Mouse (Mus musculus) forelimb bud, embryonic 11.5 days (tissue): Measurements from ENCODE around the gene Fam71b.
"Not testable (repeated sequence)": the region's sequence is repeated elsewhere in the genome, so short reads cannot be mapped to it uniquely, and the experiment has no call there.

Experiments used
- DNase-seq: peaks from one replicate; pipeline ENCODE4 v3.0.0-alpha.2; 2012; ENCODE audit warnings: low read depth, low spot score

Gene Fam71b

DNA sequence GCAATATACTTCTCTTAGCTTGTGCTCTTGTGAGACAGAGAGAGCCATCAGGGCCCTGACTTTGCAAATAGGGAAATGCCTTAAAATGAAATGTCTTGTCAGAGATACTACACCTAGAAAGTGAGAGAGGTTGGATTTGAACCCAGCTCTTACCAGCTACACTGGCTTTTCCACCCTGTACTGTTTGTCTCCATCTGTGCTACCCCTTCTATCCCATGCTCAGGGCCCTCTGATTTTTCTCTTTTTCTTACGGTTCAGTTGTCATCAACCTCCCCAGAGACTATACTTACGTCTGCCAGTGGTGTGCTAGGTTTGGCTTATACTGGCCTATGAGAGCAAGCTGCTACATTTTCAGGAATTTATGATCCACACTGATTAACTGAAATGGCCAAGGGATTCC, 11.4 kb upstream of the Fam71b start:
- DNase-seq, result no peak

DNA sequence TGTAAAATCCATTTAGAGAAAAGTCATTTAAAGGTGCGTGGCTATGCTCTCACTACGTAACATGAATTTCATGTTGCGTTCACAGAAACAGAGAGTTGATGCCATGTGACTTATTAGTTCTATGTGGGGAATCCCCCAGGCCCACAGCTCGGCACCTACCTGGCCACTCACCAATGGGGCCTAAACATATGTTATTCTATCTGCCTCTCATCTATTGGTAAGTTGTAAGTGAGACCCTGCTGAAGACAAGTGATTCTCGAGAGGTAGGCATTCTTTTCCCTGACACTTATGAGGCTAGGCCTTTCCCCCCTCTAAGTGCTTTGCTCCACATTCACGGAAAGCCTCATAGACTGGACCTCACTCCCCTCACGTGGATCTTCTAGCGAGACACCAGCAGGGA, 9.8 kb upstream of the Fam71b start:
- DNase-seq, result no peak

DNA sequence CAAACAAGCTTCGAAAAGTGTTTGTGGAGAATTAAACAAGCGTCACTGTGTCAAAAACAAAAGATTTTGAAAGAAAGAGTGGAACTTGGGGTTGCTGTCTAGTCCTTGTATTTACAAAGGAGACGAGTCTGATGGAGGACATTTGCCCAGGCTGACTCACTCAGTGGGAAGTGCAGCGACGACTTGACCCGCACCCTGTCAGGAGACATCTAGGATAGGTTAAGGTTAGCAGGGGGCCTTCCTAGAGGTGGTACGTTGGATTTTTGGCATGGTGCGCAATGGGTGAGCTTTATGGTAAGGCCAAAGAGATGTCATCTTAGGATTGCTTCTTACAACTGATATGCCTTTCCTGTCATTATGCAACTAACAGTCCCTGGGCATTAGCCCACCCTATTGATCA, 9.3 kb upstream of the Fam71b start:
- DNase-seq, result no peak

DNA sequence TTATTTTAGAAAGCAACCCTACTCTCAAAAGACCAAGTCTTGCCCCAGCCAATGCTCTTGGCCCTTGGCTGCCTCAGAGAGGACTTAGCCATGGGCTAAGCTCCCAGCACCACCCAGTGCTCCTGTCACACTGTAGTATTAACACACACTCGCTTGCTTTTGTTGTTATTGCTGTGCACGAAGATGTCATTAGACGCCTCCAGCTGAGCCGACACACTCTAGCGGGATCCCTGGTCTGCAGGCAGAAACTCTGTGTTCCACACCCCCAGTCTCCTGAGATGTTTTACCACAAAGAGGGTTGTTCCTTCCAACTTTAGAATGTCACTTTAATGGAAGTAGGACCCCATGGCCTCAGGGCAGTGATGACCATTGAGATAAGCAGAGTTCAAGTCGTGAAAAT, 7.9 kb upstream of the Fam71b start:
- no peak for DNase-seq

DNA sequence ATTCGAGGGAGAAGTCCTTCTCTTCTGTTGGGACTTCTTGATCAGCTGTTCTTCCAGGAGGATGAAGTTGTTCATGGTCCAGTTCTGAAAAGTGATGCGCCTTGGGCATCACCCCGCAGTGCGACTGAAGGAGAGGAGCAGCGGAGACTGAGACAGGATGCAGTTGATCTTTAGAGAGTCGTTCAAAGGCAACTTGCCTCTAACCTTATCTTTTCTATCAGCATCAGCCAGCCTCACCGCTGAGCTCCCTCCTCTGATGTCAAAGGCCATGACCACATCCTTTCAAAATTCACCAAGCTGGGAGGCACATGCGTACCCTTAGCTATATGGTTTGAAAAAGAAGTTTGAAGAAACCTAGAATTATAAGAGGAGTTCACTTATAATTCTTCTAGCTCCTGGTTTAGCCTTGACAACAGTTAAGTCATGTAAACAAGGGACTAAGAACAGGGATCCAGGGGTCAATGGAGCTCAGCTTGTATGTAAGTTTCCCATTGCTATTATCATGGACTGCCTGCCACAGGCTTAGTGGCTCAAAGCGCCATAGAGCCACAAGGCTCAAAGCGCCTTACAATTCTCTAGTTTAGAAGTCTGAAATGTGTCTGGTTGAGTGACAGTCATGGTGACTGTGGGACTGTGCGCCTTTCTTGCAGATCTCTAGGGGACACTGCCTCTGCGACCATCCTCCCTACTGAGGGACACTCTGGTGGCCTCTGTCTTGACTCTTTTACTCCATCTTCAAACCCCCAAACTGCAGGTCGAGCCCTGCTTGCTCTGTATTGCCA, 6.8 kb upstream of the Fam71b start, which contains the start of gene Itk:
Gene Itk, minus strand, starts transcription at position 180 of the 782 bp plus-strand sequence.
- no peak for DNase-seq

DNA sequence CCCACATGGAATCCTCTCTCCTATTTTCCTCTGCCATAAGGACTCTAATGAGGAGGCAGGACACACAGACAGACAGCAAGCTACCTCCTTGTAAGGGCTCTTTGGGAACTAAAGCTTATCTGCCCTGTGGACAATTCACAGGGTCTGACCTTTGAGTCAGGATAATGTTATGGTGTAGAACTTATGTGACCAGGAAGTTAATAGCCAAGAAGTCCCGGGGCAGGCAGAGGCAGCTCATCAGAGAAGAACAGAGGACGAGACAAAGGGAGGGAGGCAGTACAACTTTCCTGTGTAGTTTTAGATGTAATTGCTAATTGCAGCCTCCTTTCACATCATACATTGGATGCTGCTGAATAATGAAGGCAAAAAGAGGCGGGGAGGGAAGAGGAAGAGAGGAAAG, 5.7 kb upstream of the Fam71b start:
- DNase-seq, result no peak

DNA sequence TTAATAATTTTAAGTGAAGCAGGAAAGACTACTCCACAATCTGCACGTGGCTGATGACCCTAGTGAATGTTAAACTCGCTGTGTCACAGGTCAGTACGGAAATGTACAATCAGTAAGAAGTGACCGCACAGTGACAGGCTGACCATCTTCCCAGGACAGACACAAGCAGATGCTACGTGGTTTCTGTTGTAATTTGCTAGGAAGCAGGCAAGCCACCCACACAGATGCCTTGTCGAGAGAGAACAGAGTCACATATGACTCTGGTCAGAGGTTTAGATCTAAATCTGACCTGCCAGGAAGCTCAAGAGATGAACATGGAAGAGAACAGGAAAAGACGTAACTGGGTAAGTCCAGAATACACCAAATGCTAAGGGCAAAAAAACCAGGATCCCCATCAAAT, 3.5 kb upstream of the Fam71b start:
- DNase-seq, result no peak

DNA sequence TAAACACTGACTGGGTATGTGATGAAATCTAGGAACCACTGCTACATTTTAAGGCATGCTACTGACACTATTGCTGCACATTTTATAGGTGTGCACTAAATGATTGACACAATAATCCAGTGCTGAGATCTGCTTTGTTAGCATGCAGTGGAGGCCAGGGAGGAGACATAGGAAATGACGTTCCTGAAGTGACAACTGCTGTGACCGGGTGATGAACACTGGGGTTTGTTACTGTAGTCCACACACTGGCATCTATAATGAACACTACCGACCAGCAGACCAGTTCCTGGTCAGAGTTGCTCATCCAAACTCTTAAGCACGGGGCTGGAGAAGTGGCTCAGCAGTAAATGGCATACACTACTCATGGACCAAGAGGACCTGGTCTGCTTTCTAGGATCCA, 2.9 kb upstream of the Fam71b start:
- no peak for DNase-seq

DNA sequence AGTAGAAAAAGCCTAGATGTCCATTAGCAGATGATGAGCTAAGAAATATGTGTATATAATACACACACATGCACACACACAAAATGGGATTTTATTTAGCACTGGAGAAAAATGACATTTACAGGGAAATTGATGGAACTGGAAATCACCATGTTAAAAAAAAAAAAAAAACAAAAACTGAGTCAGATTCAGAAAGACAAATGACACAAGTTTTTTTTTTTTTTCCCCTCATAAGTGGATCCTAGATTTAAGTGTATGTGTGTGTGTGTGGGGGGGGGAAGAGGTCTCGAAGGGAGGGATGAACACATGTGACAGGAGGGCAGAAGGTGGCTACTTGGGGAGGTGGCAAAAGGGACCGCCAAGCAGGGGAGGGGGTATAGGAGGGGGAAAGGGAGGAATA, 1.3 kb upstream of the Fam71b start:
- no peak for DNase-seq

DNA sequence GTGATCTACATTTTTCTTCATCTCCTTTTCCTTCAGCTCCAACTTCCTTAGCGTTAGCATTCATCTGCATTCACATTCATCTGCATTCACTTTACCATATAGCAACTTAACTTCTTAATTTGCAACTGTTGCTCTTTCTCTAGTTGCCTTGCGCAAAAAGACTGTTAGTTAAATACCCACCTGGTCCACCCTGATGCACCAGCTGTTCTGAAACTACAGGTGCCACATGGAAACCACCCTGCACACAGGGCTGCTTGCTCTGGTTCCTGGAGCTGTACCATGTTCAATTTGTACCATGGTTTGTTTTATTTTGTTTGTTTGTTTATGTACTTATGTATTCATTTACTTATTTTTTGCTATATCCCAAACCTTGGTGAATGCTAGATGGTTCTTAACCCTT, 661 bp upstream of the Fam71b start:
- DNase-seq, result no peak

DNA sequence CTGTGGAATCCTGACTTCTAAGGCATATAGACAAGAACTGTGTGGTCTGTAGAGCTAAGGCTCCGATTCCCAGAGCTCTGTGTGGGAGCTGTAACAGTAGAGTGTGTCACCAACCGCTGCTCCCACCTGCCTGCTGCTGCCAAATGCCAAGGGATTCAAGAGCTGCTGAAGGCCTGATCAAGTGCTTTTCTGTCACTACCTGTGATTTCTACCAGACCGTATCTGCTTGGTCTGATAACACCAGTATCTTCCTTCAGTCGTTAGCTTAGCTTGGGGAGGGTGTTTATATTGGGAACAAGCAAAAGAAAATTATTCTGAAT, 461 bp downstream of the Fam71b start:
- no peak for DNase-seq

DNA sequence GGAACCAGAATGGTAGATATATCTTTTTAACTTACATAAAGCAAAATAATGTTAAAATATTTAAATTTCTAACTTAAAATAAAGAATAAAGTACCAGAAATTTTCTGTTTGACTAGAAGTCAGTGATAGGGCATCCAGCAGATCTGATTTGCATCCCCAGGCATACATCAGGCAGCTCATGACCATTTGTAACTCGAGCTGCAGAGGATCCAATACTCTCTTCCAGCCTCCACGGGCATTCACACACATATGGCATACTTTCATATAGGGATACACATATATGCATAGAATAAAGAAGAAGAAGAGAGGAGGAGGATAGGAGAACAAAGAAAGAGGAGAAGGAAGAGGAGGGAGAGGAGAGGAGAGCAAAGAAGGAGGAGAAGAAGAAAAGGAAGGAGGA, 1.5 kb downstream of the Fam71b start:
- no peak for DNase-seq

DNA sequence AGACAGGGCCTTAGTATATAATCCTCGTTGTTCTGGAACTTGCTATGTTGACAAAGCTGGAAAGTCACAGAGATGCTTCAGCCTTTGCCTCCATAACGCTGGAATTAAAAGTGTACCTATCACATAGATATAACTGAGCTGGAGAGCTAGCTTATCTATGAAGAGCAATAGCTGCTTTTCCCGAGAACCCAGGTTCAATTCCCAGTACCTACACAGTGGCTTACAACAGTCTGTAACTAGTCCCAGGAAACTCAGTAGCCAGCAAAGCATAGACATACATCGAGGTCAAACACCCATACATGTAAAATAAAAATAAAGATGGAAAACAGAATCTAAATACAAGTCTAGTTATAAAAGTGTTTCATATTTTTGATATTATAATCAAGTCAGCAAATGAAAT, 2.1 kb downstream of the Fam71b start:
- no peak for DNase-seq

DNA sequence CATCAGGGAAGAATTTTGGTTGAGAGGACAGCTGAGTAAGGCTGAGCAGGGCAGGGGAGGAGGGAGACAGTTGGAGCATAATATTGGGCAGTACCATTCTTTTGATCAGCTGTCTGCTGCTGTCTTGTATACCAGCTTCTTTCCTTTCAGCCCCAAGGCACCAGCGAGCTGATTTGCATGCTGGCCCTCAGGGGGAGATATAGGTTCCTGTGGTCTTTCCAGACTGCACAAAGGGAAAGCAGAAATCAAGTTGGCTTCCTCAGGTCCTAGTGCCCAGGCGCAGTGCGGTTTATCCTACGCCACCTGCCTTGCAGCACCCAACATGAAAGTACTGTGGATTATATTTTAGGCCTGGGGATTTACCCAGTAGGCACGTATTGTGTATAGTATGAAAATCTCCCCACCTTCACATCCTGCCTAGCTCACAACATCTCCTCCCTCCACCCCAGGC, 2.6 kb downstream of the Fam71b start:
- DNase-seq, result no peak

DNA sequence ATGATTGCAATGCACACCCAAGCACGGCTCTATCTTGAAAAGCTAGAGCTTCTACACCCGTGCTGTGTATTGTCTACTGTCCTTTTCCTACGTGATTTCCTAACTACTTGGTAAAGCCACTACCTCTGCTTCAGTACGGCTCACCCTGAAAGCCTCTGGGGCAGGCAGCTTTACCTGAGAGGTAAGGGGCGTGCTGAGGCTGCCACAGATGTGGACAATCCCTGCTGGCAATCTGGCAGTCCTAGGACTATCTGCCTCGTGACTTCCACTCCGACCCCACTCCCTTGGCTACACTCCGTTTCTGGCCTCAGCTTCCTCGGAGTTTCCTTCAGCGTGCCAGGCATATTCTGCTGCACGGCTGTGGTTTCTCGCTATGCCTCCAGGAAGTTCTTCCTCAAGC, 5.2 kb downstream of the Fam71b start:
- no peak for DNase-seq

DNA sequence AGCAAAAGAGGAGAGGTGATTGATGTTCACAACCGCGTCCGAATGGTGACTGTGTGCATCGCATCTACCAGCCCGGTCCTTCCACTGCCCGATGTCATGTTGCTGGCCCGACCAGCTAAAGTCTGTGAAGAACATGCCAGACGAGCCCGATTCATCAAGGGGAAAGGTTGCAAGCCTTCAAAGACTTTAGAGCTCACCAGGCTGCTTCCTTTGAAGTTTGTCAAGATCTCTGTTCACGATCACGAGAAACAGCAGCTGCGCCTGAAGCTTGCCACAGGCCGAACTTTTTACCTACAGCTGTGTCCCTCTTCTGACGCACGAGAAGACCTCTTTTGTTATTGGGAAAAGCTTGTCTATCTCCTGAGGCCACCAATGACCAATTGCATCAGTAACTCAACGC, 8.6 kb downstream of the Fam71b start:
- DNase-seq, result no peak

DNA sequence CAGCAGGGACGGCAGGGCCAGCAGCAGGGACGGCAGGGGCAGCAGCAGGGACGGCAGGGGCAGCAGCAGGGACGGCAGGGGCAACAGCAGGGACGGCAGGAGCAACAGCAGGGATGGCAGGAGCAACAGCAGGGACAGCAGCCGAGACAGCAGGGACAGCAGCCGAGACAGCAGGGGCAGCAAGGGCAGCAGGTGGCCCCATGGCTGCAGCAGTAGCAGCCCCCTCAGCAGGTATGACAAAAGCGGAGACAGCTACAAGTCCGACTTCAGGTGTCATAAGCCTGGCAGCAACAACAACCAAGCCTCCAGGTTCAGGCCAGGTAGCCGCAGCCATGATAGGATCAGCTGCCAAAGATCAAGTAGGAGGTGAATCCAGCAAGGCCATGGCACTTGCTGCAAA, 10.4 kb downstream of the Fam71b start:
- no peak for DNase-seq

DNA sequence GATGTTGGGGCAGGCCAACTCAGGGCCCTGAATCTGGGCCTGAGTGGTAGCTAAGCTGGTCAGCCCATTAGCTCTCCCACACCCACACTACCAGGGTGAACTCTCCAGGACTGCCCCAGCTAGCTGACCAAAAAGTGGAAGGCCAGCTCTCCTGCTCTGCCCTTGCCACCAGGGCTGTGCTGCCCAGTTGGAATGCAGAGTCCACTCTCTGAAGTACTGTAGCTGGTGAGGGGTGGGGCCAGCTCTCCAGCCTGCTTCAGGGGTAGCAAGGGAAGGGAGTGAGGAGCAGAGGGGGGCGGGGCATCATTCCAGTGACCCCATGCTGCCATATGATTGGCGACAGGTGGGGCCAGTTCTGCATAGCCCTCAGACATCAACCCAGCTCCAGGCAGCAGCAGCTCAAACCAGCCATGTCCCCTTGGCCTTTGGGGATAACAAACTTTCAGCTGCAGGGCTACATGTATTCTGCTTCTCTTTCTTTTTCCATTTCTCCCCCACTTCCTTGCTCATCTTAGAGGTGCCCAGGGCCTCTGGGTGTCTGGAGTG, 13.7 kb downstream of the Fam71b start:
- no peak for DNase-seq

DNA sequence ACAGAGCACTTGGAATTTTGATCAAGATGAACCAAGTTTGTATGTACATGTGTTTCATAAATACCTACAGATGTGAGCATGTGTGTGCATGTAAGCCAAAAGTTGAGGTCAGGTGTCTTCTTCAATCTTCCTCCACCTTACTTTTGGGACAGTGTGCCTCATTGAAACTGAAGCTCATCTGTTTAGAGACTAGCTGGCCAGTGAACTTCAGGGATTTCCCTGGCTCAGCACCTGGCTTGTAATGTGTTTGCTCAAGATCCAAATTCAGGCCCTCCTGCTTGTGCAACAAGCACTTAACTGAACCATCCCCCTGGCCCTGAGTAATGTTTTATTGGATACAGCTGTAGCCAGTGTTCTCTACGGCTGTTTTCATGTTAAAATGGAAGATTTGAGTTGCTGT, 22.1 kb downstream of the Fam71b start:
- peak; percentile 48 for DNase-seq

DNA sequence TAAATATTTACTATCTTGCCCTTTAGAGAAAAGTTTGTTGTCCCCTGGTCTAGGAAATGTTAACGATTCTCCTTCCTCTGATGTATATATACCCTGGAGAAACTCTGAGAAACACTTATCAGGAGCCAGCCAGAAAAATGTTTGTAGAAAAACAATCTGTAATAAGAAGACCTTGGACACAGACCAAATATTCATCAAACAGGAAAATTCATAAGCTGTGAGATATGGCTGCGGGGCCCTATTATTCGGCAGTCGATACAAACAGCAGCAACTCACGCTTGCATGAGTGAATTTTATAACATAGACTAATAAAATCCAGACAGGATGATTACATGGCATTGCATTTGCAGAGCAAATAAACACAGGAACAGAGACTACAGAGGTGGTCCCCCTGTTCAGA, 22.5 kb downstream of the Fam71b start:
- no peak for DNase-seq

DNA sequence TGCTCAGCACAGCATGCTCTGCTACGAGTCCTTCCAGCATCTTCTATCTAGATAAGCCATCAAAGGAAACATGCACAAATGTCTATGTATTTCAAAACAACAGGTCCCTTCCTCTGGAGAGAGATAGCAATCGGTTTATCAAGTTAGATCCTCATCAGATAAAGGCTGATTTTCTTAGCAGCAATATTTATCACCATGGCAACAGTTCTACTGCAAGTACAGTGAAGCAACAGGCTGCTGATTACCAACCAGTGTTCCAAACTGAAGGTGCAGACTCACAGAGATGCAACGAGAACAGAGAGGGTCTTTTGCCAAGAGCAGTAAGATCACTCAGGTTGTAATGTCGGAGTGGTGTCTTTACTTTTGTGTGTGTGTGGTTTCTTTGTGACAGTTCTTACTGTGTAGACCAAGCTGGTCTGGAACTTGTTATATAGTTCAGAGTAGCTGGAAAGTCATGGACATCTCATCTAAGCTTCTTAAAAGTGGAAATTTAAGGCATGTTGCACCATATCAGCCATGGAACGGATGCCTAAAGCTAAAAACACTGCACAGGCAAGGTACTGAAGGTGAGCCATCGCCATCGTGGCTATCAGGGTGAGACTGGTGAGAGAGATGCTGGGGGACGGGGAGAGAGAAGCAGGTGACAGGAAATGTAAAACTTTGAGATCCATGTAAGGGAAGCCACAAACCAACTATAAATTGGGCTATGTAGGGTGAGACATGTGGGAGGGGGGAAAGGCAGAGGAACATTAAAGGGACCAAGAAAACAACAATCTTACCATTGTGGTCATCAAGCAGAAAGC, 24.9 kb downstream of the Fam71b start:
- no peak for DNase-seq

DNA sequence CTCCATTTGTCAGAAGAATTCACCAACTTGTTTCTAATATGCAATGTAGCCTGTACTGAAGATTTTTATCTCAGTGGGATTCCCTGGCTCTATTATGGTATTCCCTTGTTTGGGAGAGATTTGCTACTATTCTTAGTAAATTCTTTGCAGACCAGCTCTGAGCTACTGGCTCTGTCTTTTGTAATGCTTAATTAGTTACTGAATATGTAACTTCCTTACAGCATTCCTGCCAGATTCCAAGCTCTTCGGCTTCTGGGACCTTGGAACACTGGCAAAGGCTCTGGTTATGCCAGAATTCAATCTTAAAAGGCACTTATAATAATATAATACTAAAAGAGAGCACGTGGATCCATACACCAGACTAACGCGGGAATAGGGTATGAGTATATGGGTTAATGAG, 31.8 kb downstream of the Fam71b start:
- DNase-seq, result not testable (repeated sequence)

DNA sequence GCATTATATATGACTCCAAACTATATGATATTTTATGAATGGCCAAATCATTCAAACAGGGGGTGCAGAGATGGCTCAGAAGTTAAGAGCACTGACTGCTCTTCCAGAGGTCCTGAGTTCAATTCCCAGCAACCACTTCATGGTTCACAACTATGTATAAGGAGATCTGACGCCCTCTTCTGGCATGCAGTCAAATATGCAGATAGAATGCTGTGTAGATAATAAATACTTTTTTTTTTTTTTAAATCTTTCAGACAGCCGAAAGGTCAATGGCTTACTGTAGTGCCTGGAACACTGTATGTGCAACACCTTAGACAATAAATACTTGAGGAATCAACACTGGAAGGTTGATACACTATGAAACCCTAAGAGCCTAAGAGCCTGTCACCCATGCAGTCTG, 33.8 kb downstream of the Fam71b start:
- no peak for DNase-seq
